Mouse (Mus musculus) kidney, adult 11 months (tissue): Measurements from ENCODE around the gene Tada2b.

Source experiments
- DNase-seq: peaks from one replicate; pipeline ENCODE4 v3.0.0; 2022

Tada2b gene

DNA sequence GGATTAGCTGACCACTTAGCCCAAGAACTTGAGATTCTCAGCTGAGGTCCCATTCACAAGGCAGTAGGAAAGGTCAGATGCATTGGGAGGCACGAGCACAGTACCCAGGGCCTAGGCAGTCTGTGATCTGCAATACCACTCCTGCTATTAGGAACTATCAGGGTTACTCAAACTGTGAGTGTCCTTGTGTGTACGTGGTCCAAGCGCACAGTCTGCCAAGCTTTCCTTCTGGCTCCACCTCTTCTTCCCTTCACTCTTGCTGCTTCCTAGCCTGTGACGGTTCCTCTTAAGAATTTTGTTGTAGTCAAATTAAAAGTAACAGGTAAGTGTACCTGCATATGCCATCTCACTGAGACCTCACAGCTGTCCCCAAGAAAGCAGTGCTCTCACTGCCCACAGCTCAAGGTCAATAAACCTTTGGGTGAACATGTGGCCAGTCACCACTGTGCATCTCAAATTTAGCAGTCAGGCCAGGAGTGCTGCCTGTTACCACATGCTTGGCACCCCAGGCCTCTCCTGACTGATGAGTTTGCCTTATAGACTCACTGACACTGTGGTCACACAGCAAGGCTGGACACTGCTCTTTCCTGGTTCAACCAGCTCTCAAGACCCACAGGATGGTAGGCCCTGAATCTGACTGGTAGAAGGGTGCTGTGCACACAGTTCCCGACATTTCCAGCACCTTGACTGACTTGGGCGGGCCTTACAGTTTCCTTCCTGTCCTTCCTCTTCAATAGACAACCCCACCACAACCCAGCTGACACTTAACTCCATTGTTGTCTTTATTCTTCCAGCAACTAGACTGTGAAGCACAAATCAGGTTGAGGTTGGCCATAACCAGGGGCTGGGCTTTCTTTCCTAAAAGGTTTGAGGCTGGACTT, 5.3 kb downstream of the Tada2b start:
- DNase-seq: no peak

- no peak for DNase-seq
These were observed 6.6 kb downstream of the Tada2b start for GRCm38 (mm10) chr5:36477486-36477885.

GRCm38 (mm10) chr5:36474283-36474682, 9.8 kb downstream of the Tada2b start:
- peak; percentile 60 for DNase-seq

DNA sequence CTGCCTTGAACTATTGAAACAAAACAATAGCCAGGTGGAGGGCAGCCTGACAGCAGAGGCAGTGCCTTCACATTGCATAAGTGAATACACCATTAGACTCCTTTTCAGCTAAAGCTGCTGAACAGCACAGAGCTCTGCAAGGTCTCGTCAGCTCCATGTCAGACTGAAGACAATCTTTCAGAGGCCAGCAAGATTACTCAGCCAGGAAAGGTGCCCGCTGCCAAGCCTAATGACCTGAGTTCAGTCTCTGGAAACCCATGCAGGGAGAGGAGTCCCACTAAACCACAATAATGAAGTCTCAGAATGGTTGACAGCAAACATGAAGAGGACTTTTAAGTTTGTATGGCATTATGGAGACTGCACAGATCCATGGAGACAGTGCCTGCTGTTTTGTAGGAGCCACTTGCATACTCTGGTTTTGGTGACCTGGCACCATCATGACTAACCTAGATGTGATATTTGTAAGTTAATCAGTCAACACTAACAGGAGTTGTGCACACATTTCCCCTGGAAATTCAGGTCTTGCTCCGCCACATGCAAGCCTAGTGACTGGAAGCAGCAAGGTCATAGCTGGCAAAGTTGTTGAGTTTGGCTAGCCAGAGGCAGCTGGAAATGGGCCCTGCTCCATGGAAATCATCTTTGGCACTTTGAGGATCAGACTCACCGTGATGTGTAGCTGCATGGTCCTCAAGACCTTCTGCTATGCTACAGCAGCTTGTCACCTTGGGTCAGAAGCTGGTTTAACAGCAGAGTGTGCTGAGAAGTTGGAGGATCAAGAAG, 11.0 kb downstream of the Tada2b start:
- DNase-seq: no peak

DNA sequence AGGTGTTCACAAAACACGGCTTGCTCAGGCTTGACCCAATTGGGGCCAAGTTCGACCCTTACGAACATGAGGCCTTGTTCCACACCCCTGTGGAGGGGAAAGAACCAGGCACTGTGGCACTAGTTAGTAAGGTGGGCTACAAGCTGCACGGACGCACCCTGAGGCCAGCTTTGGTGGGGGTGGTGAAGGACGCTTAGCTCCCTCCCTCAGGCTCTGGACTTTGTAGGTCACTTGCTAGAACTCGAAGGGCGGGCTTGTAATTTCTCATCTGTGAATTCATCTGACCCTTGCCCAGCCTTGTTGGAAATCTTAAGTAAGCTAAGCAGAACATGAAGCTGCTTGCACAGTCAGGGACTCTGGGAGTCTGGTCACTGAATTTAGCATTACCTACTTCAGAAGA, 12.9 kb downstream of the Tada2b start:
- peak; percentile 77 for DNase-seq

GRCm38 (mm10) chr5:36465889-36466288, 18.2 kb downstream of the Tada2b start:
- DNase-seq: no peak

DNA sequence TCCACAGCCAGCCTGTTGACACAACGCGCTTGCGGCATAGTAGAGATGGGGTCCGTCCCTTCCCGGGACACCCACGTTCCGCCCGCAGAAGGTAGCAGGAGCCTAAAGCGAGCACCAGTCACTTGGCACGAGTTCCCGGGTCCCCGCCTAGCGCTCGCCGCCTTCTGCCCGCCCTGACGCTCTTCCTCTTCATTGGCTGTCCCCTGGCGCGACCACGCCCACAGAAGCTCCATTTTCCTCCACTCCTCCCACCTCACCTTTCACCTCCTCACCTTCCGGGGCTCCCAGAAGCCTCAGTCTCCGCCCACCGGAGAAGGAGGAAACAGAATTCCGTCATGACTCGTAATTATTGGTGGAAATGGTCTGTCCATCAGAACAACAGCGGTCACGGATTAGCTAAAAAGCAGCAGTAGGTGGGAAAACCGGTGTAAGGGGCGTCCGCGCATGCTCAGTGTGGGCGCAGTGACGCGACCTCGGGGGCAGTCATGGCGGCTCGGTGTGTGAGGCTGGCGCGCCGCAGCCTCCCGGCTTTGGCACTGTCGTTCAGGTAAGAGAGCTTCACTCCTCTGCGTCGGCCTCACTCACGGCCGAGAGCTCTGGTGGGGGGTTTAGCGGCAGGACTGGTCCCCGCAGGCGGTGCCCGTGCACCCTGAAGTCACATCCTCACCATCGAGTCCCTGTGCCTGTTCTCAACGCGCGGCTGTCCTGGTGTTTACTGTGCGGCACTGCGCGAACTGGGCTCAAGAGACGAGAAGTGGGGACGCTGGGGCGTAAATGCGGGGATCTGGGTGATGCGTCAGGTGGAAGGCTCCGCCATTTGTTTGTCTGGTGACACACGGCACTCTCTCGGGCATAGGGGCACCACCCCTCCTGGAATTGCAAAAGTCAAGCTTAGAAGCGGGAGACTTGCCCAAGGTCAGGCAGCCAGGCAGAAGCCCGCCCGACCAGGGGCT, 19.1 kb downstream of the Tada2b start, which contains the start of gene Grpel1:
Grpel1 (plus strand) TSS at position 290 of the 953 bp plus-strand sequence.
- DNase-seq: peak; percentile 100

GRCm38 (mm10) chr5:36463391-36463790, 20.7 kb downstream of the Tada2b start:
- no peak for DNase-seq

GRCm38 (mm10) chr5:36462810-36463209, 21.3 kb downstream of the Tada2b start:
- DNase-seq: peak; percentile 74

- DNase-seq: no peak
These were observed 22.9 kb downstream of the Tada2b start for GRCm38 (mm10) chr5:36461231-36461630.

DNA sequence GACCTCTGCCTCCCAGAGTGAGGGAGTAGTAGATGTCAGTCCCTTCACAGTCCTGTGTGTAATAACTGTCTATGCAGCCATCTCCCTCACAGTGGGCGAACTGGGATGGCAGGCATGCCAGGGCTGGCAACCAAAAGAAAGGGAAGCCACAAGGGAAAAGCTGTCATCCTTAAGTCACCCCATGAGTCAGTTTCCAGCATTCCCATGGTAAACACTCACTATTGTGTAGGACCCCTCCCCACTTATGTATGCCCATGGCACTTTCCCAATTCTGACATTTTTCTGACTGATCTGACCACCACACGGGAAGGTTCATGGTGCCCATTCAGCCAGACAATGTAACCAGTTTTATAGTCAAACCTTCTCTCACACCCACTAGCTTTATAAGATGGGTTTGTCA, 23.4 kb downstream of the Tada2b start:
- DNase-seq: no peak

GRCm38 (mm10) chr5:36458926-36459325, 25.2 kb downstream of the Tada2b start:
- no peak for DNase-seq

GRCm38 (mm10) chr5:36457706-36458105, 26.4 kb downstream of the Tada2b start:
- no peak for DNase-seq

GRCm38 (mm10) chr5:36452821-36453220, 31.3 kb downstream of the Tada2b start:
- no peak for DNase-seq

- DNase-seq: no peak
These were observed 32.2 kb downstream of the Tada2b start for GRCm38 (mm10) chr5:36451872-36452389.

- DNase-seq: no peak
These were observed 33.0 kb downstream of the Tada2b start for GRCm38 (mm10) chr5:36451119-36451518.

GRCm38 (mm10) chr5:36449710-36450358, 34.3 kb downstream of the Tada2b start:
- no peak for DNase-seq

DNA sequence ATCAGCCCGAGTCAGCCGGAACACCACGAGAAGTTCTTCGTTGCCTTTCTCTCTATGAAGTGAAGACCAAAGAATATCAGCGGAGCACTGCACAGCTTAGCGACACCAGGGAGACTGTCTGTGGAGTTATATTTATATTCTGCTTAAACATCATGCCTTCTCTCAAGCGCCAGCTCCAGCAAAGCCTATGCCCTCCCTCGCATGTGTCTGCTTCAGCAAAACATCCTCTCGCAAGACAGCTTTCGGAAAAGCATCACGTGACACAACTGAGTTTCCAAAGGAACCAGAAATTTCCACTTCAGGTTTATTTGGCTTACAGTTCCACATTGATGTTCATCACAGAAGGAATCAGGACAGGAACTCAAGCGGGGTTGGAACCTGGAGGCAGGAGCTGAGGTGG, 36.2 kb downstream of the Tada2b start:
- no peak for DNase-seq

DNA sequence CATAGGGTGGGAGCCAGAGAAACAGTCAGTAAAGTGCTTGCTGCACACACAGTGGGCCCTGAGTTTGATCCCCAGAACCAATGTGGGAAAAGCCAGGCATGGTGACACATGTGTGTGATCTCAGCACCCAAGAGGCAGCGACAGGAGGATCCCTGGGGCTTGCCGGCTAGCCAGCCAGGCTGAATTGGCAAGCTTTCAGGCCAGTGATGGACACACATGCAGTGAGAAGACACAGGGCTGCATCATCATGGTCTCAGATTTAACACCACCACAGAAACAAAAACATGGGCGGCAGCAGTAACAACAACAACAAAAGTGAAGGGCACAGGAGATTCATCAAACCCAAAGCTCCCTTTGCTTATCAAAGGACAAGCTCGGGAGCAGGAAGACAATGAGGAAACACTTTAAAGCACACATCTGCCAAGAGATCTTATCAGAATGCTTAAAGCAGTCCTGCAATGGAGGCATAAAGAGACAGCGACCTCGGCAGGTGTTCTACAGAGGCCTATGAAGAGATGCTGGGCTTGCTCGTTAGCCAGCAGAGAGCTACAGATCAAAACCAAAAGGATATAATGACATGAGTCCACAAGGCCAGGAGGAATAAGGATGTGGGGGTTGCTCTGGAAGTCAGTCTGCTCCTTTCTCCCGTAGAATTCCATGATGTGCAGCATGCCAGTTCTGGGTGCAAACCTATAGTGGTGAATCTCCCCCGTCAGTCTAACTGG, 37.8 kb downstream of the Tada2b start:
- DNase-seq: no peak

DNA sequence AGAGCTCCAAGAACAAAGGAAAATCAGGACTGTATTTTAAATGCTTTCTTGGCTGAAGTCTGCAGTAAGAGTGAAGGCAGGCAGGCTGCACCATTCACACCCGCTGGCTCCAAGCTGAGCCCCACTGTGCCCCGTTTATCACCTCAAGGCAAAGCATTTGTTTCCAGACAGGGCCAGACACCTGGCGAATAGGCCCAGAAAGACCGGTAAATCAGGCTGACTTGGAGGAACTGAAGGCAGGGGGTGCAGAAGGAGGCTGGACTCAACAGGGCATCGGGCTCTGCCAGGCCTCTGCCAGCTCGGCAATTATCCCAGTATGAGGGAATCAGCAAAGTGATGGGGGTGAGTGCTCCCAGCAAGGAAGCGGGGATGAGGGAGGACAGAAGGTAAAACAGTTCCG, 39.1 kb downstream of the Tada2b start:
- no peak for DNase-seq

DNA sequence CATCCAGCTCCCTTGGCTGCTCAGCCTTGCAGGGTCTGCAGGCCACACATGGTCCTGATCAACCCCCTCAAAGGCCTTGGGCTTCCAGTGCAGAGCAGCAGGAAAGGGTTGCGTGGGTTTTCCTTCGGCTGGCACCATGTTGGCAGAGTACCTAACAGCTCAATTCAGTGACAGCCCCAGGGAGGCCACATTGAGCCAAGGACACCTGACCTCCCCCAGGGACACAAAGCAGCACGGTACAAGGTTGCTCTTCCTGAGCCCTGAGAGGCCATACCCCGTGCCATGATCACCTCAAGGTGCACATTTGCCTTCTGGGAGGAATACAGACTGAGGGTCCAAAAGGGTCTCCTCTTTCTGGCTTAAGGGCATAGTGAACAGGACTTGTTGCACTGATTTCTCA, 39.5 kb downstream of the Tada2b start:
- no peak for DNase-seq
